Mouse (Mus musculus) embryo, embryonic 10.5 days (tissue): Measurements from ENCODE around the gene Trap1a.
"Not testable (repeated sequence)": the region's sequence is repeated elsewhere in the genome, so short reads cannot be mapped to it uniquely, and the experiment has no call there.

Experiments
- DNase-seq: peaks from one replicate; pipeline ENCODE4 v3.0.0-alpha.2; 2015; ENCODE audit warnings: low spot score

Trap1a gene

DNA sequence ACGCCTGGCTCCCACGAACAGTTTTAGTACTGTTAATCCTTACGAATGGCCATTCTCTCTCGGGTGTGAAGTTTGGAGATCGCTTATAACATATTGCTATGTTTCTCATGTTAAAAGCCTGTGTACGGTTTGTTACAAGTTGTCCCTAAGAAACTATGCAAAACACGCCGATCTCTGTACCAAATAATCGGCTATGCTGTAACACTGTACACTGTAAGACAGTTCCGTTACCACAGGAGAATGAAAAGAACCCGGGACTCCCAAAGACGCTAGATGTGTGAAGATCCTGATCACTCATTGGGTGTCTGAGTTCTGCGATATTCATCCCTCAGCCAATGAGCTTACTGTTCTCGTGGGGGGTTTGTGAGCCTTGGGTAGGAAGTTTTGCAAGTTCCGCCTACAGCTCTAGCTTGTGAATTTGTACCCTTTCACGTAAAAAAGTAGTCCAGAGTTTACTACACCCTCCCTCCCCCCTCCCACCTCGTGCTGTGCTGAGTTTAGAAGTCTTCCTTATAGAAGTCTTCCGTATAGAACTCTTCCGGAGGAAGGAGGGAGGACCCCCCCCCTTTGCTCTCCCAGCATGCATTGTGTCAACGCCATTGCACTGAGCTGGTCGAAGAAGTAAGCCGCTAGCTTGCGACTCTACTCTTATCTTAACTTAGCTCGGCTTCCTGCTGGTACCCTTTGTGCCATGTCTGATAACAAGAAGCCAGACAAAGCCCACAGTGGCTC lies at the start of gene Trap1a:
TSS of gene Trap1a (plus strand) at position 421 of the 732 bp plus-strand sequence.
- no peak for DNase-seq

DNA sequence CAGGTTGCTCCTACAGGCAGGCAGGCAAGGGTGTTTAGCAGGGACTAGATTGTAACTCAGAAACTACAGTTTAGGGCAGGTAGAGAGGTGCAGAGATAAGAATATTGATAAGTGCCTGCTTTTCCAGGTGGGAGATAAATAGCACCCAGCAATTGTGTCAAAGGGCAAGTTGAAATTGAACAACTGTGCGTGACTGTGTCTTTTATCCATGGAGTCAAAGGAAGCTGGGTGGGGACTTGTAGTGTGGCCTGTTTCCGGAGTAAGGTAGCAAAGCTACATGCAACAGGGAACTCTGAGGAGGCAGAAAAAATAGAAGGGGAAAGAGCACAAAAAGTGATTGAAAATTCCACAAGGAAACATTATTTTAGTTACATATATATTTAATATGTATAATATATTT lies 40.4 kb upstream of the Trap1a start:
- no peak for DNase-seq

DNA sequence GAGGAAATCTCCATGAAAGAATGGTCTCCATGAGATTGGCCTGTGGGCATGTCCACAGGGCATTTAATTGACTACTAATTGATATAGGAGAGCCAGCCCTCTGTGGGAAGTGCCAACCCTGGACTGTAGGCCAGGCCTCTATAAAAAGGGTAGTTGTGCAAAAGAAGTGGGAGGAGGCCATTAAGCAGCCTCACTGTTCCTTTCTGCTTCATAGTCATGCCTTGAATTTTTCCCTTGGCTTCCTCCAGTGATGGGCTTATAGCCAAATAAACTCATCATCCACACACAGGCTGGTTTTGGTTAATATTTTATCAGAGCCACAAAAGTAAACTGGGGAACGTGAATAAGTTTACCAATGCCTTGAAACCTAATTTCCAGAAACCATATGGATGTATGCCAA lies 38.2 kb upstream of the Trap1a start:
- no peak for DNase-seq

DNA sequence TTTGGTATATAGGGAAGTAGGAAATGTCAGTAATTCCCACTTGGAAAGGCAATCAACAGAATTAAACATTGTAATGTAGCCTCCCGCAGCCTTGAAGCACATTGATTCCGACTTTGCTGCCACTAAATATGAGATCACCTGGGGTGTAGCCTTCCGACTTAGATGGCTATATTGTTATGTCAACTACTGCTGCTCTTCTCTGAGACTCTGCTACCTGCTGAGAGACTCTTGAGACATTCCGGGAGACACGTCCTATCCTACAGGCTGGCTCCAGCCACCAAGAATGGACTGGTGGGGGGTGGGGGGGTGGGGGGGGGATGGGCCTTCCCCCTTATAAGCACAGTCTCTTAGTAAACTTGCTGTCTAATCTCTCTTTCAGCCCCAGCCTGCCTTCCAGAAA lies 16.1 kb upstream of the Trap1a start:
- not testable (repeated sequence) for DNase-seq

DNA sequence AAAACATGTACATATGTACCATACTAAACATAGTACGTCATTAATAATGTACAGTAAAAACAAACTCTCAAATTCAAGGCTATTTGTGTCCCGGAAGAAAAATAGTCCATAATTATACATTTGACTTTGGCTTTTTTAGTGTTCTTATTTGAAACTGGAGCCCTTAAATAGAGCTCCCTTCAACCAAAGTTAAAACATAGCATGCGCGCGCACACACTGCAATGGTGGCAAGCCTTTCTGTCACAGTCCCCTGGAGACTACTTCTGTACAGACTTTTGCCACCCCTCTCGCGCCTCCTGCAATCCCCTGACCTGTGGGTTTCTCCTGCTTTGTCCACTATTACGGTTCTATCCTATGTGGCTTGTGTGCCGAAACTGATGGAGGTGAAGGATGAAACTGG lies 900 bp upstream of the Trap1a start:
- no peak for DNase-seq

DNA sequence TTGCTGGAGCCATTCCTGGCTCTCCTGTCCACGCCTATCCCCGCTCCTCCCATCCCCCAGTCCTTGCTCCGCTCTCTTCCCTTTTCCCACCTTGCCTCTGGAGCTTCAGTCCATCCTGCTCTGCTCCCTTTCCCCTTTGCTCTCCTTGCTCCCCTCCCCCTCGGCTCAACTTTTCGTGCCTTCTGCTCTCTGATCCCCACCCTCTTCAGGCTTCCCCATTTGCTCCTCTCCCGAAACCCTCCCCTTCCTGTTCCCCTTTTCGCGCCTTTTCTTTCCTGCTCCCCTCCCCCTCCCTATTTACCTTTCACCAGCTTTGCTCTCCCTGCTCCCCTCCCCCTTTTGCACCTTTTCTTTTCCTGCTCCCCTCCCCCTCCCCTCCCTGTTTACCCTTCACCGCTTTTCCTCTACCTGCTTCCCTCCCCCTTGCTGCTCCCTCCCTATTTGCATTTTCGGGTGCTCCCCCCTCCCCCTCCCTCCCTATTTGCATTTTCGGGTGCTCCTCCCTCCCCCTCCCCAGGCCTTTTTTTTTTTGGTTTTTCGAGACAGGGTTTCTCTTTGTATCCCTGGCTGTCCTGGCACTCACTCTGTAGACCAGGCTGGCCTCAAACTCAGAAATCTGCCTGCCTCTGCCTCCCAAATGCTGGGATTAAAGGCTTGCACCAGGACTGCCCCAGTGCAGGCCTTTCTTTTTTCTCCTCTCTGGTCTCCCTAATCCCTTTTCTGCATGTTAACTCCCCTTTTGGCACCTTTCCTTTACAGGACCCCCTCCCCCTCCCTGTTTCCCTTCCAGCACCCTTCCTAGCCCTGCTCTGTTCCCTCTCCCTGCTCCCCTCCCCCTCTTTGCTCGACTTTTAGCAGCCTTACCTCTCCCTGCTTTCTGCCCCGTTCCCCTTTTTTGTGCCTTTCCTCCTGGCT lies 1.3 kb downstream of the Trap1a start:
- DNase-seq, result no peak

DNA sequence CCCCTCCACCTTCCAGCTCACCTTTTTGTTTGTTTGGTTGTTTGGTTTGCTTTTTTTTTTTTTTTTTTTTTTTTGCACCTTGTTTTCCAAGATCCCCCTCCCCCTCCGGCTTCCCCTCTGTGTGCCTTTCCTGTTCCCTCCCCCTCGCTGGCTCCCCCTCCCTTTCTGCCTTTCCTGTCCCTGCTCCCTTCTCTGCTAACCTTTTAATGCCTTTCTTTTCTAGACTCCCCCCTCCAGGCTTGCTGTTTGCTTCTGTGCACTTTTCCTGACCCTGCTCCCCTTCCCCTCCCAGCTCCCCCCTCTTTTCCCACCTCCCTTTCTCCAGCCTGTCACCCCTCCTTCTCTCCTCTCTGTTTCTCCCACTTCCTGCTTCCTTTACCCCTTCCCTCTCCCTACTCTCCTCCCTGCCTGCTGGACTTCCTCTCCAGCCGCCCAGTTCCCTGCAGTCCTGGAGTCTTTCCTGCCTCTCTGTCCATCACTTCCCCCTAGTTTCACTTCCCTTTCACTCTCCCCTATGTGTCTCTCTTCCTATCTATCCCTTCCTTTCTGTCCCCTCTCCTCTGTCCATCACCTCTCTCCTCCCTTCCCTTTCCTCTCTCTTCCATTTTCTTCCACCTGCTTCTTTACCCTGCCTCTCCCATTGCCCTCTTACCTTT lies 2.1 kb downstream of the Trap1a start:
- DNase-seq, result no peak

DNA sequence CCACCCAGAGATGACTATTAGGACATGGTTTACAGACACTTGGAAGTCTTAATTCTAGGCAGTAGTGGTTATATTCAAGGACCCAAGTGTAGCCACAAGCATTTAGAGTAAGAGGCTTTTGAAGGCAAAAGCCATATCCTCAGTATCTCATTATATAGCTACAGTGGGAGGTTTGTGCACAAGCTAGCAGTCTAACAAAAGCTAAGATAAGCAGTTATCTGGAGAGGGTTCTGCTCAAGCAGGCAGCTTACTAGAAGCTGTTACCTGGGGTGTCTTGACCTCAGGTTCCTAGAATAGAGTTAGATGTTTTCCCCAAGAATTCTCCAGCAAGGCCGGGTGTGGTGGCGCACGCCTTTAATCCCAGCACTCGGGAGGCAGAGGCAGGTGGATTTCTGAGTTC lies 6.1 kb downstream of the Trap1a start:
- DNase-seq, result no peak

DNA sequence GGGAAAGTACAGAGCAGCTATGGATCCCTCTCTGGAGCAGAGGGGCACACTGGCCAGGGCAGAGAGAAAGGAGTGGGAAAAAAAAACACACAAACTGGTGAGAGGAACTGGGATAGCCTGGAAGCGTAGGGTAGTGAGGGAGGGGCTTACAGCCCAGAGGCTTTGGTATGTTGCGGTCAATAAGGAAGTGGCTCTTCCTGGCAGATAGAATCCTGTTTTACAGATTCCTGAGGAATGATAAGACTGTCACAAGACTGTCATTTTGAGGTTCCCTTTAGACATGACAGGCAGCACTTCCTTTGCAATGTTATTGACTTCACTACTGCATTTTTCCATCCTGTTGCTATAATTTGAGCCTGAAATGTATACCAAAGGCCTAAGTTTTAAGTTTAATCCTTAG lies 7.7 kb downstream of the Trap1a start:
- DNase-seq, result no peak

DNA sequence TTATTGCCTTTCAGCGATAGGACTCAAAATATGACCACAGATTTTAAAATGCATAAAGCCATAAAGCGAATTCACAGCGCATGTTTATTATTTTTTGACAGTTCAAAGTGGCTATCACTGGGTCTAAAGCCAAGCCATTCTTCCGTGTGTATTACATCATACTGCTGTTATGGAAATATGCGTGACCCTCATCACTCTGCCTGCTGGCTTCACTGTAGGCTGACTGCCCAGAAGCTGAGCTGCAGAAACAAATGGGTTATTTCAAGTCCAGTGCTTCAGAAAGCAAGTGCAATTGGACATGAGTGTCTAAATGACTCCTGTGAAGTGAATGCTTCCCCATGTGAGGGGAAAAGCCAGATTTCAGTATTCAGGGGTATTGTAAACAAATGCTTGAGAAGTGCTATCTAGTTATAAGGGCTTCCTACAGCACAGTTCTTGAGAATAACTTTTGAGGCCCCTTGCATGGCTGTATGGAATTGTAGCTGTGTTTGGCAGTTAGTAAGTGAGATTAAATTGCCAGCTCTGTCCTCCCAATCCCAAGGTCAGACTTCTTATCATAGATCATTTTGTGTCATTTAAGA lies 18.8 kb downstream of the Trap1a start:
- no peak for DNase-seq

DNA sequence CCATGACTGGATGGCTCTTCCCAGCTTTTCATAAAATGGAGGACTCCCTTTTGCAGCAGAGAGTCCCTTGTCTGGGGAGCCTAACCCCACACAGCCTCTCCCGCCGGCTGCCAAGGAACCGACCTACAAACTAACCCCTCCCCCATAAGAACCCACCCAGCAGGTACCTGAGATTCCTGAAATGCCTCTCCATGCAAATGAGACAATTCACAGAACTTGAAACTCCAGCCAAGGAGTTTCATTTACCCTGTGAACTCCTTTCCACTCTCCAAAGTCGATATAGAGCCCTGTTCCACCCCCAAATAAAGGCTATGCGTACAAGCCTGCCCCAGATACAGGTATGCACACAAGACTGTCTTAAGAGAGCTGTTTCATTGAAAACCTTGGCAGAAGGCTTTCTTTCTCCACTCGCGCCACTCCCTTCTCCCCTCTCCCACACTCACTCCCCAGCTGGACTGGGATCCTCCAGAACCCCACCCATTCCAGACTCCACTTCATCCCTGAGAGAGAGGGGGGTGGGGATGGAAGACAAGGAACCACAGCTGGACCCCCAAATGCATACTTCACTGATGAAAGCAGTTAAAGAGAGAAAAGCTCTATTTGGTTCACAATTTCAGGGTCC lies 24.3 kb downstream of the Trap1a start:
- DNase-seq, result no peak

DNA sequence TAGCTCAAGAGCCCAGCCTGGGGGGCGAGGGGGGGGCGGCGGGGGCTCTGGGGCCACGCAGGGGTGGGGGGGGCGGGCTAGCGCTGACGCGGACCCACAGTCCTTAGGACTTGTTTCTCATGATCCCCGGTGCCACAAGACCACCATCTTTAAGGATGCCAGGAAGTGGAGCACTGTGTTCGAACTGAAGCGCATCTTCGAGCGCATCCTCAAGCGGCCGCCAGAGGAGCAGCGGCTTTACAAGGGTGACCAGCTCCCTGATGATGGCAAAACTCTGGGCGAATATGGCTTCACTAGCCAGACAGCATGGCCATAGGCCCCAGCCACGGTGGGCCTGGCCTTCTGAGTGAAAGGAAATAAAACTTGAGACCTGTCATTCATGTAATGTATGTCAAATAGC lies 24.9 kb downstream of the Trap1a start:
- DNase-seq, result no peak

DNA sequence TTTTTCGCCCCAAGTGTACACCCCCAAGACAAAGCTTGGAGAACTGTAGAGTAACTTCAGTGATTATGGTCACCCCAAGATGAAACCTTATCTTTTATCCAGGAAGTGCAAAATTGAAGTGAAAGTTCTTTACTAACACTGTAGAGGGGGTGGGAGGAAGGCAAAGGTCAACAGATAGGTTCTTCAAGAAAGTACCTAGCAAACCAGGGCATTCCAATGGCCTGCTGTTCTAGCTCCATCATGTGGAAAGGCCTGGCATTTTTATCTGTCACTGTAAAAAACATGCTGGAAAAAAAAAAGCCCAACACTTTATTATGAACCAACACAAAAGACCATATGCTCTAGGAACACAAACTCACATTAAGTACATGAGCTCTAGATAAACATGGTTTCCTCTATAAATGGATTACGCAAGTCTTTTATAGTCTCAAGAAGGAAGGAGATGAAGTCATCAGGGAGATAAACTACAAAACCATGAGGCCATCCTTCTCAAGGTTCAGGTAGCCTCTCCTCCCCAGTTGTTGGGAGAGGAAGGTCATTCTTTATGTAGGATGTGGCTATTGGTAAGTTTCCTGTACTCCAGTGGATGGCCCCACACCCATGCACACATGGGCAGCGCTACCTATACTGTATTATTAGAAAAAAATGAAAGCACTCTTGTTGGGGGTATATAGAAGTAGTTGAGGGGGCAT lies 33.5 kb downstream of the Trap1a start:
- DNase-seq, result no peak

DNA sequence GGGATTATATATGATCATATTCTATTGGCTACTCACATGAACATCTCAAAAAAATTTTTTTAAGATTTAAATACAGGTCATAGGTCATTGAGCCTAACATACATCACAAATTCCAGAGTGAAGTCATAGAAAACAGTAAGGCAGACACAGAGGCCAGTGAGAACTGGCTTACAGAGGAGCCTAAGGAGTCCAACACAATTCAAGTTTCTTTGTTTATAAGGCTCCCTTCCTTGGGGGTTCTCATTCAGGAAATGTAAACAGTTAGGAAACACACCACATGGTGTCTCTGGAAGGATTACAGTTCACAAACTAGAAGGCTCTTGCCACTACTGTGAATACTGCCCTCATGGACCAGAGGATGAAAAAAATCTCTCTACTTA lies 34.0 kb downstream of the Trap1a start:
- no peak for DNase-seq

DNA sequence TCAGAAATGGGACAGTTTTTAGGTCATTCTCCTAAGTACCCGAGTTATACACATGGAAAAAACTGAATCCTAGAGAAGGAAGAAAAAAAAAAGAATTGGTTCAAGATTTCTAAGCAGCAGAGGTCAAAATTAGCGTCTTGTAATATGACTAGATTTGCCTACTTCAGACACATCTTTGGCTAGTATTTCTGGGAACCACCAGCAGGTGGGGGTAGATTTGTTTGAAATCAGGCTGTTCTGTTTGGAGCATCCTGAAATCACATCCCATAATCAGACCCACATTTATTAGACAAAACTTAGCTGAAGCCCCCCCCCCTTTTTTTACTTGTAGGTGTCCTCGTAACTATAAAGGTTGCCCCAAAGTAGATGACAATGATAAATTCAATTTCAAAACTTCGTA lies 35.6 kb downstream of the Trap1a start:
- peak; percentile 10 for DNase-seq

DNA sequence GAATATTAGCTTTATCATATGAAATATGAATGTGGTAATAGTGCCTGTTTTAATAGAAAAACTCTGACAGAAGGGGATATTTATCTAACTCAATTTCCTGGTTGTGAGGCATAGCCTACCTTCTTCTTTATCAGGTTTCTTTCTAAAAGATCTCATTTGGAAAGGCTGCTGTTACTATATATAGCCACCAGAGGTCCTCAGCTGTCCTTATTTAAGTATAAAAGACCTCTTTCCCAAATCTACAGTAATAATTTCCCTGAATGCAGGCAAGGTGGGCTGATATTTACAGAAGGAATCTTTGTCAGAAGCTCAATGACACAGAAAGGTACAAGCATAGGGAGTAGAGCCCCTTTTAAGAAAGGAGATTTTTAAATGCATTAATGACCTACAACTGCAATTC lies 39.2 kb downstream of the Trap1a start:
- DNase-seq, result peak; percentile 47
